Mouse (Mus musculus): Measurements from ENCODE around the gene Tbc1d22a. TPM values are rescaled to one million over a fixed set of nuclear protein-coding genes. Genes with fewer than 3 reads are reported as not detected.

The Tbc1d22a gene
- polyA plus RNA-seq (2014; fragmentation: Illumina TruSeq; extraction: RNeasy Lipid Tissue Mini Kit (QIAGEN cat#74804); ENCODE audit: low read depth, low replicate concordance): 19.1 TPM

DNA sequence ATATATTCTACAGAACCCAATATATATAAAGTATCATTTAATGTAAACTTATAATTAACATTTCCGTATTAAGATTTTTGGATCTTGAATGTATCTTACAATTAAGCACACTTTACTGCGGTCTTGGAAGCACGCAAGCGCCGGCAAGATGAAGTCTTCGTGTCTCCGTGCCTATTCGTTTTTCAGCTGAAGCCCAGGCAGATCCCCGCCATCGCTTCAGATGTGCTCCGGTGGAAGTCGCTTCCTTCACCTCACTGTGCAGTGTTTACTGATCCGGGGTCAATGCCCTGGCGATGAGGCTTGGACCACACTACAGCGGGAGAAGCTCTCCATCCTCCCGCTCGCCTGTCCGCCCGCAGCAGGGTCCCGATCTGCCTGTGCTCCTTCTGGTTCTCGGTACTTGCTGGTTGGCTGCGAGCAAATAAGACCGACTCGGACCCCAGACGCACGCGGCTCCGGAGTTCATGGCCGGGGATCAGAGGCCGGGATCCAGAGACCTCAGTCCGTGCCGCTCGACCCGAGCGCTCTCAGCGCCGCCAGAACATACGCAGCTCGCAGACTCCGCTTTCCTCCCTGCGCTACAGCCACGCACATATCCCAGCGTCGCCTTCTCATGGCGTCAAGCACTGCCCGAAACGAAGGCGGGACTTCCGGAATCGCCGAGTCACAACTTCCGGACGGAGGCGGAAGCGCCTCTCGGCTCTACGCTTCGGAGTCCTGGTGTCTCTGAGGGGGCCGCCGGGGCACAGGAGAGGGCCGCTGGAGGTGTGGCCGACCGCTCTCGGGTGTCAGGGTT is at the start of gene Tbc1d22a:
Gene Tbc1d22a, plus strand, starts transcription at position 707 of the 796 bp plus-strand sequence.

DNA sequence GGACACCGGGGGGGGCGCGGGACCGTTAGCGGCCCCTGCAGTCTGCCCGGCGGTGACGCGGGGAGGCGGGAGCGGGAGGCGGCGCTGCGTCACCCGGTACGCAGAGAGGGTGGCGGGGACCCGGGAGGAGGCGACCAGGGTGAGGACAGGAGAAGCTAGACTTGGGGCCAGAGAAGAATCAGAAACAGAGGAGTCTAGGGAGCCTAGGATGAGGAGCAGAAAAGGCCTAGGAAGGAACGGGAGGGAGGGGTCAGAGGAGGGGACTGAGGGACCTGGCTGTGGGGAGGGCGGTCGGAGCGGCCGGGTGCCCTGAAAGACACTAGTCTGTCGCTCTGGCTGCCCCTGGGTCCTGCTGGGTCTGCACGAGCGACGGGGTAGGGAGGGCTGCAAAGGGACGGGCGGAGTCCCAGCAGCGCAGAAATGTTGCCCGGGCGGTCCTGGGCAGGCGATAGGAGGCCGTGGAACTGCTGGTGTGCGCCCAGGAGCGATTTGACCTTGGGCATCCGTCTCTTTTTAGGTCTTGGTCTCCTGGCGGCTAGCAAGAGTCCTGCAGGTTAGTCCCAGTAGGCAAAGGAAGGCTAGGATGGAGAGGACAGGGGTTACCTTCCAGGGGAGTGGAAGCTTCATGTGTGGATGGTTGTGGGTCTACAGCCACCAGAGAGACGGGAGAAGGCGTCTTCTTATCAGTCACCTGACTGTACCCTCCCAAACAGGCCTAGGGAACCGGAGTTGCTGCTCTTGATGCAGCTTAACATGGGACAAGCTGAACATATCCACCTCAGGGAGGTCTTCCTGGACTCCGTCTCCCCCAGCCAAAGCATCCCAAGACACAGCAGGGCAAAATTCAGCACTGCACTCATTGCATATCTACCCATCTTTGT is 28.3 kb upstream of the Tbc1d22a start, which contains the start of gene Cerk:
Gene Cerk, minus strand, starts transcription at position 453 of the 881 bp plus-strand sequence.

Other genes with a start within 250 kb of the Tbc1d22a start
- 2.4 TPM for gene Celsr1, start 180.7 kb upstream of the Tbc1d22a start, polyA plus RNA-seq (2014; fragmentation: Illumina TruSeq; extraction: RNeasy Lipid Tissue Mini Kit (QIAGEN cat#74804); ENCODE audit: low read depth, low replicate concordance)
- 37.0 TPM for gene Gramd4, start 156.8 kb upstream of the Tbc1d22a start, polyA plus RNA-seq (2014; fragmentation: Illumina TruSeq; extraction: RNeasy Lipid Tissue Mini Kit (QIAGEN cat#74804); ENCODE audit: low read depth, low replicate concordance)
- 27.8 TPM for gene Cerk, start 28.3 kb upstream of the Tbc1d22a start, polyA plus RNA-seq (2014; fragmentation: Illumina TruSeq; extraction: RNeasy Lipid Tissue Mini Kit (QIAGEN cat#74804); ENCODE audit: low read depth, low replicate concordance)